8 mouse cellular contexts compared by ENCODE assay signal in genomic region chr13:60174953-60175352, GRCm38 (mm10). TPM values are rescaled to one million over a fixed set of nuclear protein-coding genes. Genes with fewer than 3 reads are reported as not detected.
A peak's percentile ranks its signal among the peaks of the same experiment; 100 is the strongest.
DNase-seq lines count a peak whose midpoint lies in the region; ATAC-seq and TF ChIP-seq lines count a peak whose summit lies in the region.

No protein-coding gene starts in this region.

- WGBS in kidney, embryonic 16.5 days: 1% methylated on average over 7 of the region's 7 CpGs
- WGBS in olfactory bulb, adult 2 months: 7% methylated on average over 7 of the region's 7 CpGs

- H3K36me3 ChIP-seq in kidney, embryonic 16.5 days (ENCODE audit: insufficient read depth, low read length): no peaks in the 10 kb centered on the region

- ATAC-seq in kidney, embryonic 16.5 days (ENCODE audit: low FRiP score, low TSS enrichment): no peak

- H3K4me1 ChIP-seq in kidney, embryonic 16.5 days (ENCODE audit: insufficient read depth, low read length): peaks cover 32% of the 10 kb centered on the region
- H3K4me1 ChIP-seq in embryonic fibroblast, embryonic 13.5 days (ENCODE audit: control insufficient read depth, insufficient read depth, low read length): peaks cover 4% of the 10 kb centered on the region; the same call in 1 of the 2 replicates
- H3K4me1 ChIP-seq in olfactory bulb, adult 2 months (ENCODE audit: control insufficient read depth, insufficient read depth, low read length): peaks cover 8% of the 10 kb centered on the region; the same call in 1 of the 2 replicates

- peaks cover 3% of the 10 kb centered on the region; the same call in 1 of the 2 replicates for H3K27me3 ChIP-seq in kidney, embryonic 16.5 days (ENCODE audit: insufficient read depth, low read length)

- peak overlapping the region; percentile 72 for H3K4me2 ChIP-seq in kidney, embryonic 16.5 days (replicated peaks; ENCODE audit: low read depth, low read length)

- TF ChIP-seq POLR2A in embryonic fibroblast, embryonic 13.5 days (IDR thresholded peaks at IDR 0.05; ENCODE audit: low read depth, low read length): 0 out of 2 replicates have a peak, but pooled peaks have one; percentile 21
- no peak for TF ChIP-seq POLR2A in olfactory bulb, adult 2 months (IDR thresholded peaks at IDR 0.05; ENCODE audit: insufficient read depth, low read depth, low read length)

- peak overlapping the region; percentile 75 for H3K4me3 ChIP-seq in kidney, embryonic 16.5 days (ENCODE audit: low read length)
- peak overlapping the region; percentile 89 for H3K4me3 ChIP-seq in embryonic fibroblast, embryonic 13.5 days (ENCODE audit: insufficient read depth, low read length)
- H3K4me3 ChIP-seq in olfactory bulb, adult 2 months (ENCODE audit: insufficient read depth, low read depth, low read length): peak overlapping the region; percentile 58; the same call in 1 of the 2 replicates

- H3K27ac ChIP-seq in kidney, embryonic 16.5 days (ENCODE audit: low read length): peak overlapping the region; percentile 99
- peak overlapping the region; percentile 93 for H3K27ac ChIP-seq in embryonic fibroblast, embryonic 13.5 days (ENCODE audit: insufficient read depth, low read length)
- no peak overlapping the region for H3K27ac ChIP-seq in olfactory bulb, adult 2 months (ENCODE audit: insufficient read depth, low read depth, low read length)

- peak overlapping the region; percentile 98 for H3K9ac ChIP-seq in kidney, embryonic 16.5 days (replicated peaks; ENCODE audit: low read length)

- no peak for DNase-seq in kidney, postnatal 25 days
- DNase-seq in kidney, postnatal 36 days: peak; percentile 8 to 42
- DNase-seq in gastrocnemius, postnatal 4 days (ENCODE audit: low spot score in 2 of 2): no peak
- DNase-seq in spleen, postnatal 4 days (ENCODE audit: low spot score in 2 of 2): no peak
- DNase-seq in adrenal gland, postnatal 25 days: no peak

- H3K9me3 ChIP-seq in kidney, embryonic 16.5 days (ENCODE audit: low read length): no peaks in the 10 kb centered on the region

- TF ChIP-seq CTCF in embryonic fibroblast, embryonic 13.5 days (IDR thresholded peaks at IDR 0.05; ENCODE audit: borderline replicate concordance, insufficient read depth, low read length): no peak
- TF ChIP-seq CTCF in olfactory bulb, adult 2 months (IDR thresholded peaks at IDR 0.05; ENCODE audit: insufficient read depth, low read depth, low read length): no peak

RNA-seq across cellular contexts. Expression of gene Gas1, which starts 2.2 kb away (rescaled TPM):
- 55.0 and 58.4 TPM in 2 replicates for polyA plus RNA-seq in kidney, embryonic 16.5 days (2015; fragmentation: Nextera tagmentation; extraction: Ambion mirVana)
- 74.0 and 241 TPM in 2 replicates for polyA plus RNA-seq in embryonic fibroblast, embryonic 13.5 days (2011; ENCODE audit: insufficient read length, low read depth, missing spikeins)
- not detected in 2 replicates for polyA plus RNA-seq in olfactory bulb, adult 2 months (2012; ENCODE audit: insufficient read depth, insufficient read length, low replicate concordance, missing spikeins)
- total RNA-seq in gastrocnemius, postnatal 4 days (2021): 100 to 1,000 TPM; 110 to 125 TPM
- 62.0 and 84.9 TPM in 2 replicates for total RNA-seq in adrenal gland, postnatal 25 days (2021)

Comparison
In these comparisons a context has a peak if more than half of its experiments do, and no peak if none do; other contexts are left out.
1. DNase-seq: peak in kidney, postnatal 36 days (2 of 2); none in kidney, postnatal 25 days (0 of 2), gastrocnemius, postnatal 4 days (0 of 2), spleen, postnatal 4 days (0 of 2) and adrenal gland, postnatal 25 days (single experiment).
2. RNA of gene Gas1, which starts 2.2 kb away (polyA plus RNA-seq): 74.0 to 241 TPM in embryonic fibroblast, embryonic 13.5 days and 55.0 to 58.4 TPM in kidney, embryonic 16.5 days; not detected in olfactory bulb, adult 2 months; every median in the first group is over 10 times any median in the second.
3. Peak in every context shown above with its lines, with median percentiles within 50 percentile points of each other: H3K4me3 ChIP-seq.